Mouse (Mus musculus) kidney, postnatal 0 days (tissue): ENCODE measurements around the gene Arhgap45. TPM values are rescaled to one million over a fixed set of nuclear protein-coding genes. Genes with fewer than 3 reads are reported as not detected.

Source experiments
- ATAC-seq: fragments of 200-750 bp; cut with Nextera tagmentation; replicated peaks from 2 replicates; pipeline ENCODE4 v1.8.0; 2017; ENCODE audit warnings: low read depth, moderate number of reproducible peaks, moderate TSS enrichment, moderate library complexity; ENCODE audit not compliant: low FRiP score
- DNase-seq: peaks from one replicate; pipeline ENCODE4 v3.0.0-alpha.2; 2016; ENCODE audit warnings: low spot score
- H3K27ac ChIP-seq: fragments of 300-500 bp; sonication (generic); 2 replicates; pipeline ENCODE4 v1.5.1; 2014; ENCODE audit warnings: mild to moderate bottlenecking
- H3K27me3 ChIP-seq: fragments of 300-500 bp; sonication (generic); 2 replicates; pipeline ENCODE4 v1.6.1; 2014; ENCODE audit warnings: low read length, mixed read lengths; ENCODE audit not compliant: insufficient read depth
- H3K36me3 ChIP-seq: fragments of 300-500 bp; sonication (generic); 2 replicates; pipeline ENCODE4 v1.6.1; 2014; ENCODE audit warnings: low read length, mixed read lengths; ENCODE audit not compliant: insufficient read depth
- H3K4me1 ChIP-seq: fragments of 300-500 bp; sonication (generic); replicated peaks from 2 replicates; pipeline ENCODE4 v1.6.1; 2014; ENCODE audit warnings: antibody characterized with exemption, low read length, mixed read lengths; ENCODE audit not compliant: insufficient read depth
- H3K4me2 ChIP-seq: fragments of 300-500 bp; sonication (generic); 2 replicates; pipeline ENCODE4 v1.6.1; 2014; ENCODE audit warnings: mild to moderate bottlenecking, low read length, moderate library complexity, mixed read lengths
- H3K4me3 ChIP-seq: fragments of 300-500 bp; sonication (generic); replicated peaks from 2 replicates; pipeline ENCODE4 v1.5.1; 2014; ENCODE audit warnings: low read depth, low read length
- H3K9ac ChIP-seq: fragments of 300-500 bp; sonication (generic); 2 replicates; pipeline ENCODE4 v1.6.1; 2014; ENCODE audit warnings: low read depth, low read length
- H3K9me3 ChIP-seq: fragments of 300-500 bp; sonication (generic); replicated peaks from 2 replicates; pipeline ENCODE4 v1.6.1; 2016; ENCODE audit warnings: low read length, inconsistent platforms, mixed read lengths
- CTCF ChIP-seq: IDR thresholded peaks from 2 replicates; pipeline ENCODE4 v1.5.1; 2016; ENCODE audit warnings: antibody characterized with exemption, low read depth, mild to moderate bottlenecking, moderate library complexity
- WGBS: fragments of 180-500 bp; shearing (Covaris S2); extraction: QIAGEN DNeasy Blood & Tissue Kit; methylation state at CpG from one replicate; pipeline ENCODE4 v1.1.7; 2014; 5-methylcytosine and 5-hydroxymethylcytosine counted together
- polyA plus RNA-seq: library from polyadenylated mRNA; unstranded; fragments of >200 nt; fragmentation: Nextera tagmentation; extraction: Ambion mirVana; gene quantifications from 2 replicates; pipeline ENCODE4 v1.2.1, GENCODE M21; 2015

Gene Arhgap45
- polyA plus RNA-seq, 1 experiment from 2014 or later = 4.0 TPM

GRCm38 (mm10) chr10:80055891-80056290 is 39.4 kb downstream of the Arhgap45 start:
- no peak overlapping the region for H3K27ac ChIP-seq
- H3K36me3 ChIP-seq = peaks cover 33% of the 10 kb centered on the region
- no peaks in the 10 kb centered on the region for H3K9me3 ChIP-seq
- no peak for DNase-seq
- no peak for ATAC-seq
- H3K27me3 ChIP-seq = no peaks in the 10 kb centered on the region
- no peak for TF ChIP-seq CTCF
- H3K4me1 ChIP-seq = peaks cover 21% of the 10 kb centered on the region
- H3K4me2 ChIP-seq = peak overlapping the region; percentile 71; the same call in 1 of the 2 replicates
- no peak overlapping the region; the same call in 1 of the 2 replicates for H3K4me3 ChIP-seq
- H3K9ac ChIP-seq = no peak overlapping the region
- 74% methylated on average over 8 of the region's 10 CpGs for WGBS

GRCm38 (mm10) chr10:80056506-80056905 is 40.1 kb downstream of the Arhgap45 start:
- no peak overlapping the region for H3K4me2 ChIP-seq
- H3K4me1 ChIP-seq = peaks cover 18% of the 10 kb centered on the region
- DNase-seq (no peak), ATAC-seq (no peak)
- H3K4me3 ChIP-seq = no peak overlapping the region
- WGBS = 91% methylated on average over 4 of the region's 4 CpGs
- no peaks in the 10 kb centered on the region for H3K27me3 ChIP-seq
- H3K9ac ChIP-seq = no peak overlapping the region
- peaks cover 33% of the 10 kb centered on the region for H3K36me3 ChIP-seq
- no peak for TF ChIP-seq CTCF
- H3K27ac ChIP-seq = no peak overlapping the region
- H3K9me3 ChIP-seq = no peaks in the 10 kb centered on the region

GRCm38 (mm10) chr10:80056976-80057682 is 40.7 kb downstream of the Arhgap45 start:
- no peaks in the 10 kb centered on the region for H3K9me3 ChIP-seq
- no peak overlapping the region for H3K4me3 ChIP-seq
- no peak for ATAC-seq
- H3K36me3 ChIP-seq = peaks cover 38% of the 10 kb centered on the region
- H3K27me3 ChIP-seq = no peaks in the 10 kb centered on the region
- peaks cover 17% of the 10 kb centered on the region for H3K4me1 ChIP-seq
- DNase-seq = no peak
- no peak for TF ChIP-seq CTCF
- H3K4me2 ChIP-seq = no peak overlapping the region
- 93% methylated on average over 27 of the region's 27 CpGs for WGBS
- H3K27ac ChIP-seq = 0 out of 2 replicates have a peak overlapping the region, but pooled peaks have one; percentile 19
- no peak overlapping the region for H3K9ac ChIP-seq

- H3K4me1 ChIP-seq = peaks cover 11% of the 10 kb centered on the region
- no peaks in the 10 kb centered on the region for H3K9me3 ChIP-seq
- DNase-seq = no peak
- peaks cover 45% of the 10 kb centered on the region for H3K36me3 ChIP-seq
- no peak overlapping the region for H3K4me2 ChIP-seq
- H3K4me3 ChIP-seq = no peak overlapping the region
- TF ChIP-seq CTCF = no peak
- H3K9ac ChIP-seq = no peak overlapping the region; the same call in 1 of the 2 replicates
- no peaks in the 10 kb centered on the region for H3K27me3 ChIP-seq
- no peak overlapping the region; the same call in 1 of the 2 replicates for H3K27ac ChIP-seq
- no peak for ATAC-seq
- 83% methylated on average over 30 of the region's 30 CpGs for WGBS
Observed at GRCm38 (mm10) chr10:80057683-80058326, 41.4 kb downstream of the Arhgap45 start.

- H3K4me1 ChIP-seq = no peaks in the 10 kb centered on the region
- no peaks in the 10 kb centered on the region for H3K27me3 ChIP-seq
- ATAC-seq (no peak), DNase-seq (no peak)
- H3K4me2 ChIP-seq = no peak overlapping the region
- H3K36me3 ChIP-seq = peaks cover 40% of the 10 kb centered on the region
- H3K9me3 ChIP-seq = no peaks in the 10 kb centered on the region
- no peak overlapping the region for H3K27ac ChIP-seq
- TF ChIP-seq CTCF = no peak
- 89% methylated on average over 5 of the region's 5 CpGs for WGBS
- H3K9ac ChIP-seq = no peak overlapping the region
- no peak overlapping the region for H3K4me3 ChIP-seq
Observed at GRCm38 (mm10) chr10:80063104-80063503, 46.7 kb downstream of the Arhgap45 start.

GRCm38 (mm10) chr10:80063877-80064650 is 47.6 kb downstream of the Arhgap45 start:
- DNase-seq (no peak), ATAC-seq (no peak)
- Histone ChIP-seq H3K36me3 (peaks cover 33% of the 10 kb centered on the region), H3K9me3 (no peaks in the 10 kb centered on the region), H3K4me1 (no peaks in the 10 kb centered on the region), H3K4me2 (no peak overlapping the region), H3K9ac (peak overlapping the region; percentile 4; the same call in 1 of the 2 replicates), H3K4me3 (no peak overlapping the region), H3K27ac (no peak overlapping the region), H3K27me3 (no peaks in the 10 kb centered on the region)
- TF ChIP-seq CTCF = peak; percentile 48
- WGBS = 76% methylated on average over 23 of the region's 23 CpGs
